Mouse (Mus musculus) ES-E14 (cell line): ENCODE measurements around the gene Rpl23a. TPM values are rescaled to one million over a fixed set of nuclear protein-coding genes. Genes with fewer than 3 reads are reported as not detected.

Source experiments
- DNase-seq: peaks from one replicate; pipeline ENCODE4 v3.0.0-alpha.2; 2013; ENCODE audit warnings: low read depth, low spot score
- H3K27ac ChIP-seq: 2 replicates; pipeline ENCODE4 v1.5.1; 2012; ENCODE audit warnings: low read depth, mild to moderate bottlenecking, low read length, moderate library complexity, mixed read lengths; ENCODE audit not compliant: poor library complexity, insufficient read depth, severe bottlenecking
- H3K36me3 ChIP-seq: 2 replicates; pipeline ENCODE4 v1.6.1; 2012; ENCODE audit warnings: mild to moderate bottlenecking, low read length, moderate library complexity, mixed read lengths; ENCODE audit not compliant: control insufficient read depth, poor library complexity, insufficient read depth, severe bottlenecking
- H3K4me1 ChIP-seq, 2 experiments: fragments of 150-350 bp in 1 of 2; sonication (generic) in 1 of 2; 2 replicates each; pipeline ENCODE4 v1.6.1; 2012; ENCODE audit warnings: low read length in 2 of 2, mild to moderate bottlenecking in 1 of 2, mixed read lengths in 1 of 2; ENCODE audit not compliant: control insufficient read depth in 2 of 2, insufficient read depth in 2 of 2, poor library complexity in 1 of 2
- H3K4me3 ChIP-seq, 2 experiments: fragments of 150-350 bp in 1 of 2; sonication (generic) in 1 of 2; 2 replicates each; pipeline ENCODE4 v1.5.1; 2012; ENCODE audit warnings: low read length in 2 of 2, low read depth in 1 of 2, mild to moderate bottlenecking in 1 of 2, mixed read lengths in 1 of 2; ENCODE audit not compliant: insufficient read depth in 1 of 2, poor library complexity in 1 of 2, severe bottlenecking in 1 of 2
- H3K9ac ChIP-seq: 2 replicates; pipeline ENCODE4 v1.6.1; 2012; ENCODE audit warnings: low read depth, mild to moderate bottlenecking, low read length, mixed read lengths; ENCODE audit not compliant: poor library complexity, insufficient read depth, severe bottlenecking
- H3K9me3 ChIP-seq: fragments of 150-350 bp; sonication (generic); 2 replicates; pipeline ENCODE4 v1.6.1; 2012; ENCODE audit warnings: low read depth, mild to moderate bottlenecking, low read length; ENCODE audit not compliant: control insufficient read depth, insufficient read depth
- CHD2 ChIP-seq: IDR thresholded peaks from 2 replicates; pipeline ENCODE4 v1.6.1; 2014; ENCODE audit warnings: mild to moderate bottlenecking, low read depth, low read length, inconsistent platforms
- HCFC1 ChIP-seq: IDR thresholded peaks from 2 replicates; pipeline ENCODE4 v1.6.1; 2012; ENCODE audit warnings: low read length, inconsistent platforms, borderline replicate concordance; ENCODE audit not compliant: insufficient read depth
- MAFK ChIP-seq: IDR thresholded peaks from 2 replicates; pipeline ENCODE4 v1.6.1; 2014; ENCODE audit warnings: mild to moderate bottlenecking, low read depth, low read length, inconsistent platforms; ENCODE audit not compliant: insufficient read depth
- ZC3H11A ChIP-seq: IDR thresholded peaks from 2 replicates; pipeline ENCODE4 v1.6.1; 2012; ENCODE audit warnings: low read depth, mild to moderate bottlenecking, inconsistent platforms, low read length, borderline replicate concordance
- ZNF384 ChIP-seq: IDR thresholded peaks from 2 replicates; pipeline ENCODE4 v1.6.1; 2012; ENCODE audit warnings: low read depth, low read length, inconsistent platforms
- in situ Hi-C, 2 experiments: fragments of 600-800 bp; cut with MboI; formaldehyde crosslinking; loops; one replicate each; pipeline ENCODE4 v1.15.1; 2025; ENCODE audit warnings: low sequenced_read_pairs in 2 of 2, inconsistent platforms in 1 of 2; ENCODE audit not compliant: unreplicated experiment in 2 of 2
- total RNA-seq: library from RNA; depleted of rRNA; stranded (reverse); fragments of 300-350 nt; gene quantifications from 2 replicates; pipeline ENCODE4 v1.2.3, GENCODE M21; 2012; rRNA removed

The Rpl23a gene
- total RNA-seq, 1 experiment: 2,664 TPM

- Histone ChIP-seq H3K27ac (no peak overlapping the region), H3K4me3 (no peak overlapping the region), H3K36me3 (no peaks in the 10 kb centered on the region; the same call in 1 of the 2 replicates), H3K4me1 (peaks cover 10% of the 10 kb centered on the region in 2 experiments), H3K9ac (0 out of 2 replicates have a peak overlapping the region, but pooled peaks have one; percentile 33), H3K9me3 (no peaks in the 10 kb centered on the region)
- DNase-seq: no peak
- in situ Hi-C loops: no loop called here
- TF ChIP-seq CHD2 (no peak), HCFC1 (no peak), MAFK (no peak), ZC3H11A (no peak), ZNF384 (no peak)
Observed at GRCm38 (mm10) chr11:78134344-78134743, 49.0 kb downstream of the Rpl23a start.

DNA sequence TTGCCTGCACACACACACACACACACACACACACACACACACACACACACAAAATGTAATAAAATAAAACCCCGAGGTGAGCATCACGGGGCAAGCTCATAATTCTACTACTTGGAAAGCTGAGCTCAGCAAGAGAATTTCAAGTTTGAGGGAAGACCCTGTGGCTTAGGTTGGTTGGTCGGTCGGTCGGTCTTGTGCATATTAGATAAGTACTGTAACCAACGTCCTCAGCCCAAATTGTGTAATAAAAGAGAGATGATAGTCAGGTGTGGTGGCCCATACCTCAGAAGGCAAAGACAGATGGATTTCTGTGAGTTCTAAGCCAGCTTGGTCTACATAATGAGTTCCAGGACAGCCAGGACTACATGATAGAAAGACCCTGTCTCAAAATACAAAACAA is 49.5 kb downstream of the Rpl23a start:
- no peak for TF ChIP-seq CHD2
- no peak for TF ChIP-seq MAFK
- no peak for TF ChIP-seq HCFC1
- no peak for TF ChIP-seq ZC3H11A
- TF ChIP-seq ZNF384: no peak
- Histone ChIP-seq H3K9ac (no peak overlapping the region), H3K27ac (no peak overlapping the region), H3K4me3 (no peak overlapping the region), H3K36me3 (no peaks in the 10 kb centered on the region; the same call in 1 of the 2 replicates), H3K4me1 (peaks cover 10% of the 10 kb centered on the region in 2 experiments), H3K9me3 (no peaks in the 10 kb centered on the region)
- no peak for DNase-seq
- in situ Hi-C loops: no loop called here

Other genes starting within 250 kb of the Rpl23a start
- 38.4 and 42.0 TPM in 2 replicates for gene Phf12, start 200.8 kb downstream of the Rpl23a start, total RNA-seq
- gene Dhrs13, start 151.3 kb downstream of the Rpl23a start, total RNA-seq: 20.2 and 28.5 TPM in 2 replicates
- gene Flot2, start 145.7 kb downstream of the Rpl23a start, total RNA-seq: 26.7 and 31.9 TPM in 2 replicates
- gene Eral1, start 103.2 kb downstream of the Rpl23a start, total RNA-seq: 29.6 and 33.5 TPM in 2 replicates
- gene Fam222b, start 88.9 kb downstream of the Rpl23a start, total RNA-seq: 8.9 and 11.7 TPM in 2 replicates
- gene Traf4, start 18.0 kb downstream of the Rpl23a start, total RNA-seq: 74.4 and 78.2 TPM in 2 replicates
- 15.3 and 25.4 TPM in 2 replicates for gene Nek8, start 6.9 kb downstream of the Rpl23a start, total RNA-seq
- 75.6 and 78.6 TPM in 2 replicates for gene Tlcd1, start 6.9 kb downstream of the Rpl23a start, total RNA-seq
- gene Rab34, start 4.8 kb upstream of the Rpl23a start, total RNA-seq: 33.8 and 36.1 TPM in 2 replicates
- 0.80 and 1.1 TPM in 2 replicates for gene Proca1, start 9.8 kb upstream of the Rpl23a start, total RNA-seq
- gene Sdf2, start 62.2 kb upstream of the Rpl23a start, total RNA-seq: 81.3 and 123 TPM in 2 replicates
- 60.6 and 63.0 TPM in 2 replicates for gene Supt6, start 62.4 kb upstream of the Rpl23a start, total RNA-seq
- gene 2610507B11Rik, start 78.2 kb upstream of the Rpl23a start, total RNA-seq: 210 and 285 TPM in 2 replicates
- 2.0 TPM in 2 replicates for gene BC030499, start 107.3 kb upstream of the Rpl23a start, total RNA-seq
- 58.2 and 96.2 TPM in 2 replicates for gene Spag5, start 117.9 kb upstream of the Rpl23a start, total RNA-seq
- 5.0 and 9.8 TPM in 2 replicates for gene Aldoc, start 139.4 kb upstream of the Rpl23a start, total RNA-seq
- 45.7 and 78.9 TPM in 2 replicates for gene Pigs, start 144.8 kb upstream of the Rpl23a start, total RNA-seq
- gene Unc119, start 159.9 kb upstream of the Rpl23a start, total RNA-seq: 22.2 and 24.5 TPM in 2 replicates
- gene Foxn1, start 203.0 kb upstream of the Rpl23a start, total RNA-seq: not detected in 2 replicates
- gene Slc13a2, start 238.6 kb upstream of the Rpl23a start, total RNA-seq: 0.13 TPM in 1 of 2 replicates, not detected in the other